Mouse (Mus musculus) heart, postnatal 0 days (tissue): ENCODE results near the gene Snx13. TPM values are rescaled to one million over a fixed set of nuclear protein-coding genes. Genes with fewer than 3 reads are reported as not detected.

Source experiments
- ATAC-seq: fragments of 200-750 bp; cut with Nextera tagmentation; 2 replicates; pipeline ENCODE4 v1.8.0; 2017; ENCODE audit warnings: low read depth, moderate number of reproducible peaks, moderate library complexity; ENCODE audit not compliant: insufficient read depth
- DNase-seq: peaks from one replicate; pipeline ENCODE4 v3.0.0-alpha.2; 2016; ENCODE audit warnings: low spot score
- H3K27ac ChIP-seq: fragments of 300-500 bp; sonication (generic); 2 replicates; pipeline ENCODE4 v1.5.1; 2014; ENCODE audit warnings: low read depth, mild to moderate bottlenecking
- H3K27me3 ChIP-seq: fragments of 300-500 bp; sonication (generic); 2 replicates; pipeline ENCODE4 v1.6.1; 2014; ENCODE audit warnings: low read length, mixed read lengths; ENCODE audit not compliant: control insufficient read depth, insufficient read depth
- H3K36me3 ChIP-seq: fragments of 300-500 bp; sonication (generic); replicated peaks from 2 replicates; pipeline ENCODE4 v1.6.1; 2014; ENCODE audit warnings: low read length, mixed read lengths; ENCODE audit not compliant: control insufficient read depth, insufficient read depth
- H3K4me1 ChIP-seq: fragments of 300-500 bp; sonication (generic); 2 replicates; pipeline ENCODE4 v1.6.1; 2014; ENCODE audit warnings: antibody characterized with exemption; ENCODE audit not compliant: control insufficient read depth, insufficient read depth
- H3K4me2 ChIP-seq: fragments of 300-500 bp; sonication (generic); 2 replicates; pipeline ENCODE4 v1.6.1; 2014; ENCODE audit warnings: low read depth, mild to moderate bottlenecking, low read length, moderate library complexity
- H3K4me3 ChIP-seq: fragments of 300-500 bp; sonication (generic); 2 replicates; pipeline ENCODE4 v1.5.1; 2014; ENCODE audit warnings: low read depth, low read length
- H3K9ac ChIP-seq: fragments of 300-500 bp; sonication (generic); replicated peaks from 2 replicates; pipeline ENCODE4 v1.6.1; 2014; ENCODE audit warnings: low read depth, low read length, mixed read lengths
- H3K9me3 ChIP-seq: fragments of 300-500 bp; sonication (generic); replicated peaks from 2 replicates; pipeline ENCODE4 v1.6.1; 2016; ENCODE audit warnings: low read length; ENCODE audit not compliant: control insufficient read depth
- CTCF ChIP-seq: IDR thresholded peaks from 2 replicates; pipeline ENCODE4 v1.5.1; 2016; ENCODE audit warnings: antibody characterized with exemption, control low read depth, low read depth
- EP300 ChIP-seq: IDR thresholded peaks from 2 replicates; pipeline ENCODE4 v1.6.1; 2016; ENCODE audit warnings: antibody characterized with exemption, low read depth
- WGBS: fragments of 180-500 bp; shearing (Covaris S2); extraction: QIAGEN DNeasy Blood & Tissue Kit; methylation state at CpG from one replicate; pipeline ENCODE4 v1.1.7; 2014; 5-methylcytosine and 5-hydroxymethylcytosine counted together
- polyA plus RNA-seq: library from polyadenylated mRNA; unstranded; fragments of >200 nt; fragmentation: Nextera tagmentation; extraction: Ambion mirVana; gene quantifications from 2 replicates; pipeline ENCODE4 v1.2.1, GENCODE M21; 2015
- total RNA-seq: library from RNA; depleted of rRNA; stranded (reverse); fragments of >200 nt; gene quantifications from 2 replicates; pipeline ENCODE4 v1.2.3, GENCODE M21; 2014; ENCODE audit warnings: low replicate concordance

The Snx13 gene
- total and polyA plus RNA-seq, 2 experiments from 2014 or later = 22.8 to 35.1 TPM

DNA sequence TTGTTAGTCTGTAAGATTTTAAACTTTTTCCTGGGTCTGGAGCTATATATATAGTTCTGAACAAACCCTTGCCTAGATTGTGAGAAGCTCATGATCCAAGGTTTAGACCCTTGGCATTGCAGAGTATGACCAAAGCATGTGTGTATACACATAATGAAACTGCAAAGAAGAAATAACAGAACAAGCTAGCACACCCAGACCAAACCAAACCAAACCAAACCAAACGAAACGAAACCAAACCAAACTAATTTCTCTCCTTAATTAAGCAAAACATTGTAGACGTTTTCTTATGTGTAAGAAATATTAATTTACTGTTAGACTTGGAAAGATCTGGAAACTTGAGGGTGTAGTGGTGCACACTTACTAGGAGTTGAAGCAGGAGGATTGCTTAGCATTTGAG lies 29.0 kb downstream of the Snx13 start:
- Histone ChIP-seq H3K4me1 (peaks cover 5% of the 10 kb centered on the region; the same call in 1 of the 2 replicates), H3K9me3 (no peaks in the 10 kb centered on the region), H3K9ac (no peak overlapping the region), H3K4me3 (no peak overlapping the region), H3K36me3 (no peaks in the 10 kb centered on the region), H3K4me2 (no peak overlapping the region), H3K27me3 (no peaks in the 10 kb centered on the region), H3K27ac (no peak overlapping the region)
- WGBS = 78% methylated on average over 3 of the region's 3 CpGs
- DNase-seq (no peak), ATAC-seq (no peak)
- no peak for TF ChIP-seq EP300
- TF ChIP-seq CTCF = no peak

DNA sequence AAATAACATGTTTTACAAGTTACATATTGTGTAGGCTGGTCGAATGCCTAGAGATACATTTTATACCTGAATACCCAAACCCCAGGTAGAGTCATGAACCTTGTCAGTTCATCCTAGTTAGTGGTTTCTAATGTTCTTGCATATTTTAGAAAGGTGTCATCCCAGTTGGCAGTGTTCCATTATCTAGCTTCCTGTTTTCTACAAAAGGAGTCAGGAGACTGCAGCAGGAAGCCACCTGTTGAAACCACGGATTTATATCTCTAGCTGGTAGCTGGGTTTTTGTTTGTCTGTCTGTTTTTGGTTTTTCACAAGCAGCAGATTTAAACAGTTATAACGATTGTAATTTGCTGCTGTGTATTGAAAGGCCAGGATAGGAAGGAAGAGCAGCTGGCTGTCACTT lies 76.6 kb downstream of the Snx13 start:
- Histone ChIP-seq H3K4me1 (no peaks in the 10 kb centered on the region), H3K36me3 (peaks cover 23% of the 10 kb centered on the region), H3K4me2 (no peak overlapping the region), H3K9me3 (no peaks in the 10 kb centered on the region), H3K27me3 (no peaks in the 10 kb centered on the region), H3K27ac (no peak overlapping the region), H3K4me3 (no peak overlapping the region), H3K9ac (no peak overlapping the region)
- ATAC-seq = no peak
- WGBS = 65% methylated on average over 3 of the region's 3 CpGs
- no peak for TF ChIP-seq CTCF
- no peak for TF ChIP-seq EP300
- no peak for DNase-seq

DNA sequence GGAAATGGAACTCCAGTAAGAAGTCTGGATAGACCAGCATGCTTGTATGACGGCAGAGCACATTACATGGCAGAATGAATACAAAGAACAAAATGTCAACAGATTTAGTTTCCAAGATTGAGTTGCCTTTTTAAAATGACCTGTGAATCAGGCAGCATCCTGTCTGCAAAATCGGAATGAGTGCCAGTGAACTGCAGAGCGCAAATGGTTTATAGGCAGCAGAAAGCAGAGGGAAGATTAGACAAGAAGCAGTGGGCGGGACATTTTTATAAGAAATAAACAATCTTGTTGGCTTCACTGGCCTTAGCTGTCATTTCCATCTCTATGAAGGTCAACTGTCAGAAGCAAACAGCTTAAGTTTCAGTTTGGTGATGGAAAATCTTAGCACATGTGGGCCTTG lies 106.2 kb downstream of the Snx13 start:
- H3K36me3 ChIP-seq = peaks cover 5% of the 10 kb centered on the region; the same call in 1 of the 2 replicates
- no peaks in the 10 kb centered on the region for H3K9me3 ChIP-seq
- no peak overlapping the region for H3K9ac ChIP-seq
- DNase-seq (no peak), ATAC-seq (no peak)
- H3K27ac ChIP-seq = no peak overlapping the region
- no peak for TF ChIP-seq EP300
- no peak overlapping the region for H3K4me3 ChIP-seq
- no peaks in the 10 kb centered on the region for H3K4me1 ChIP-seq
- H3K27me3 ChIP-seq = no peaks in the 10 kb centered on the region
- WGBS = 77% methylated on average over 4 of the region's 4 CpGs
- H3K4me2 ChIP-seq = no peak overlapping the region

DNA sequence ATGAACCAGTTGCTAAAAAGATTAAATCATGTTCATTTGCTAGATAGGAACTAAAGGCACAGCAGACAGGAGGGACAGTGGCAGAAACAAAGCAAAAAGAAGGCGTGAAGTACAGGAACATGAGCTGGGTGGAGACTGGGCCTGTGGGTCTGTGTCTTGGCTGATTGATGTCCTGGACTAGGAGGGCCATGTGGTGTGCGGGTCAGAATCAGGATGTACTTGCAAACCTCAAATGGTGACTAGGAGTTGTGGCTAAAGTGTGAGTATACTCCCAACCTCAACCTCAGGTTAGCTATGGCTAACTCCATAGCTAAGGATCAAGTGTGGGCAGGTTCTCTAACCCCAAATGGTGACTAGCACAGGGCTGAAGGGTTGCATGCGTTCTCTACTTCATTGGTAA lies 107.2 kb downstream of the Snx13 start:
- Histone ChIP-seq H3K4me2 (no peak overlapping the region), H3K9ac (no peak overlapping the region), H3K27me3 (no peaks in the 10 kb centered on the region), H3K9me3 (no peaks in the 10 kb centered on the region), H3K36me3 (no peaks in the 10 kb centered on the region), H3K27ac (no peak overlapping the region), H3K4me1 (no peaks in the 10 kb centered on the region), H3K4me3 (no peak overlapping the region)
- no peak for ATAC-seq
- no peak for TF ChIP-seq EP300
- WGBS = 80% methylated on average over 3 of the region's 3 CpGs
- no peak for DNase-seq

DNA sequence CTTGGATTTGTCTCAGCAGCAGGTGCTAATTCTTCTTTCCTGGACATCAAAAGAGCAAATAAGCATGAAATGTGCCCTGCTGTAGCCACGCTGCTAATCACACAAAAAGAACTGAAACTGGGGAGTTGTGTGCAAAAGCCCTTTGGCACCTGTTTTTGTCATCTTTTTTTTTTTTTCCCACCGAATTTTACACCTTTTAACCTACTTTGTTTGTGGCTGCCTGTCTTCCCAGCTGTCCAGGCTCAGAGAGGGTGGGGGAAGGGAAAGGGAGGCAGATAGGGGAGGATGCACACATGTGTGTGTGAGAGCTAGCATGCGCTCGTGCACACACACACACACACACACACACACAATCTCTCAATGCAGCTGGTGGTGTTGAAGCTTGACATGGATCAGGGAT lies 110.3 kb downstream of the Snx13 start:
- H3K4me2 ChIP-seq = no peak overlapping the region
- WGBS = 72% methylated on average over 4 of the region's 4 CpGs
- no peak overlapping the region for H3K27ac ChIP-seq
- no peak for TF ChIP-seq EP300
- TF ChIP-seq CTCF = no peak
- H3K9ac ChIP-seq = no peak overlapping the region
- no peaks in the 10 kb centered on the region for H3K36me3 ChIP-seq
- ATAC-seq = no peak
- no peak for DNase-seq
- no peaks in the 10 kb centered on the region for H3K27me3 ChIP-seq
- H3K4me1 ChIP-seq = no peaks in the 10 kb centered on the region
- no peaks in the 10 kb centered on the region for H3K9me3 ChIP-seq
- H3K4me3 ChIP-seq = no peak overlapping the region

DNA sequence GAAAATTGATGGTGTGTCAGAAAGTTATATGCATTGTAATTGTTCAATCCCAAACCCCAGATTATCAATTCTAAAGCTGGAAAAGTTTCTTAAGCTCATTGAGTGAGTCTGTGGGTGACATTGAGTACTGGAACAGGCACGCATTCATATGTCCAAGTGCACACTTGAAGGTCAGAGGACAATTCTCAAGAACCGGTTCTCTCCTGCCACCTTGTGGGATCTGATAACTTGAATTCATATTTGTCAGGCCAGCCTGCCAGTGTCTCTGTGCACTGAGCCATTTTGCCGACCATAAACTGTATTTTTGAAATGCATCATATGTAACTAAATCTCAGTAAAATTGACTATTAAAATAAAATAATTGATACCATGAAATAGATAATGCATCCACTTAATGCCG lies 114.7 kb downstream of the Snx13 start:
- Histone ChIP-seq H3K27me3 (no peaks in the 10 kb centered on the region), H3K27ac (no peak overlapping the region), H3K9ac (no peak overlapping the region), H3K4me2 (no peak overlapping the region), H3K36me3 (no peaks in the 10 kb centered on the region), H3K9me3 (no peaks in the 10 kb centered on the region), H3K4me1 (no peaks in the 10 kb centered on the region), H3K4me3 (no peak overlapping the region)
- TF ChIP-seq EP300 (no peak), CTCF (peak; percentile 31; the same call in 1 of the 2 replicates)
- WGBS = 51% methylated on average over 4 of the region's 4 CpGs
- DNase-seq (peak; percentile 21), ATAC-seq (no peak)
